Mouse (Mus musculus) kidney, adult 8-10 months (tissue): ENCODE results near the gene Vmn2r99.

Experiments
- DNase-seq, 2 experiments: peaks; one replicate each; pipeline ENCODE4 v3.0.0; 2022

Vmn2r99 gene

GRCm38 (mm10) chr17:19361649-19362048 is at the start of gene Vmn2r99:
Vmn2r99 (plus strand) TSS chr17:19361949.
- no peak for DNase-seq

DNA sequence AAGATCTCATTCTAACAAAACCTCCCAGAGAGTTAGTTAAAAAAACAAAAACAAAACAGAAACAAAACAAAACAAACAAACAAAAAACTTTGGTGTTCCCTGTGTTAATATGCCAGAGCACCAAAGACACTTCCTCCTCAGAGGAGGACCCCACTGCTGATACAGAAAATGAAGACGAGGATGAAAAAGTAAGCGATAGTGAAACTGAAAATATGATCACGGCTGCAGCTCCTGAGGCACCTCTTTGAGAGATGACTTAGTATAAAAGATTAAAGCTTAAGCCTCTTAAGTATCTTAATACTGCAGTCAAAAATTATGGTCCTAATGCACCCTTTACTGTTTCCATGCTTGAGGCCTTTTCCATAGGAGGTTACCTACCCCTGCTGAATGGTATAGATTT is 75.9 kb downstream of the Vmn2r99 start:
- DNase-seq: no peak

- no peak for DNase-seq
Measured at GRCm38 (mm10) chr17:19444932-19445331, 83.2 kb downstream of the Vmn2r99 start.
